Mouse (Mus musculus) lung, adult 2 months (tissue): ENCODE measurements around the gene Tbc1d10a.

Experiments used
- CTCF ChIP-seq: fragments of 200-500 bp; IDR thresholded peaks from 2 replicates; pipeline ENCODE4 v1.5.1; 2011; ENCODE audit warnings: mild to moderate bottlenecking, low read length, control low read depth; ENCODE audit not compliant: insufficient read depth
- POLR2A ChIP-seq: fragments of 200-500 bp; IDR thresholded peaks from 2 replicates; pipeline ENCODE4 v1.6.1; 2011; ENCODE audit warnings: low read depth, mild to moderate bottlenecking, control low read depth, low read length, borderline replicate concordance; ENCODE audit errors: extremely low read depth

DNA sequence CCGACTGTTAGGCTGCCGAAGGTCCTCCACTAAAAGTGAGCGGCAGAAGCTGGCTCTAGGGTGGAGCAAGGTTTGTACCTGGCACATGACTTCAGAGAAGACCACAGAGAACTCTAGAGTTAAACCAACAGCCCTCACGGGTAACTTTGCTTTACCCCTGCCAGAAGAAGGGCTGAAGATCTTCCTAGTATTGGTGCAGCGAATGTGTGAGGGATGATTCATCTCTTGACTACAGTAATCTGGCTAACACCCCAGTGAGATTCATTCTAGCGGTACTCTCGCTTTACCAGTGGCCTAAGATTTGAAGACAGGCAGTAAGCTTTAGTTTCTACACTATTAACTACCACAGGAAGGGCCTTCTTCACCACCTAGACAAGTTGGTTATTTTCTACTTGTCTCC lies 19.4 kb downstream of the Tbc1d10a start:
- TF ChIP-seq CTCF (no peak), POLR2A (no peak)
